Mouse (Mus musculus): ENCODE data around the gene Lmo2. TPM values are rescaled to one million over a fixed set of nuclear protein-coding genes. Genes with fewer than 3 reads are reported as not detected.

Lmo2 gene
- polyA plus RNA-seq (2015; fragmentation: Nextera tagmentation; extraction: Ambion mirVana) = 36.0 and 37.9 TPM in 2 replicates

DNA sequence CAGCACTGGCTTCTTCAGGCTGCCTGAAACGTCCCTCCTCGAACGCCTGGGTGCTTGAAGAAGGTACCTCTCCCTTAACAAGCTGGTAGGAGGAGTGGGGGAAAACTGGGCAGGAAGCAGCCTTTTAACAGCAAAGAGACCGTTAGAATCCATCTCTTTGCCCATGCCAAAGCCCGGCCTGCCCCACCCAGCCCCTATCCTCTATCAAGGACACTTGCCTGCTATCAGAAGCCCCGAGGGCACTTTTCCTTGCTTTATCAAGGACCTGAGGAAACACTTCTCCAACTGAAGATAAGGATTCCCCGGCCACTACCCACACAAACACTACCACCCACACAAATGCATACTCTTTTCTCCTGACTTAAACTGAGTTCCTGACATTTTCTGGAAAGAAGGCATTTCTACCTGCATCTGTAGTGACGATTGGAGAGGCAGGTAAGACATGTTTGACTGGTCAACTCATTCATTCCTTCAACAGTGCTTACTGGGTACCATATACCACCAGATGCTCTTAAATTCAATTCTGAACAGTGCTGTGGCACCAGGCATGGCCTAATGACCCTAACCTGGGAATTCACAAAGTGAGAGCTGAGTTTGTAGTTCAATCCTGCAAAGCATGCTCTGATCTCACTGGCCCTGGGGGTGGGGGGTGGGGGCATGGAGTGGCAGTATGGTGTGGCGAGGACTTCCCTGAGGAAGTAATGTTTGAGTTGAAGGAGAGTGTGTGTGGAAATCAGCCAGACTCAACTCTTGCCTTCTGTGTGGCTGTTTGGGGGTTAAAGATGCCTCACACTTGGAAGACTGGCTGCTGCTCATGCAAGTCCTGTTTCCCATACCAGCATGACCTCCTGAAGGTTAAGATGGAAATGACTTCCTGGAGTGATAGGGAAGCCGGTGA, at the start of gene Lmo2:
TSS of gene Lmo2 (plus strand) at position 338 of the 898 bp plus-strand sequence.
- Histone ChIP-seq H3K4me2 (no peak within 1 kb of the TSS), H3K4me3 (no peak within 1 kb of the TSS), H3K9me3 (no peaks in the 10 kb centered on the region), H3K27me3 (no peaks in the 10 kb centered on the region), H3K36me3 (no peaks in the 10 kb centered on the region), H3K9ac (no peak within 1 kb of the TSS), H3K4me1 (replicated peaks) (no peaks in the 10 kb centered on the region), H3K27ac (replicated peaks) (no peak within 1 kb of the TSS)
- no peak for ATAC-seq (ENCODE audit: low FRiP score, low read depth)
- WGBS = 77% methylated on average over 10 of the region's 10 CpGs

DNA sequence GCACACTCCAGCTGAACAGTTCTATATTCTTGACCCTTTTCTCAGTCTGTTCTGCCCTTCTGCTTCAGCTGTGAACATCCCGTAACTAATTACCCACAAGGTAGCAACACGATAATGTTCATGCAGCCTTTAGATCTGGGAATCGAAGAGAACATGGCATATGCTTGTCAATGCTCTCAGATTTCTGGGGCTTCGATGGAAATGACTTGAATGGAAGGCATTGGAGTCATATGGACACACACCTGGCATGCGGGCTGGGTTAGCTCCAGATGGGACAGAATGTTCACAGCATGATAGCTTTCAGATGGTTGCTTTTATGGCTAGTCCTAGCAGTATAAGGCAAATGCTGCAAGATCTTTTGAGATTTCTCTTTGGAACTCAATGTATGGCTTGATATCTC, 47.2 kb upstream of the Lmo2 start:
- Histone ChIP-seq H3K4me3 (no peak overlapping the region), H3K9me3 (no peaks in the 10 kb centered on the region), H3K4me1 (replicated peaks) (peaks cover 17% of the 10 kb centered on the region), H3K27me3 (no peaks in the 10 kb centered on the region), H3K9ac (no peak overlapping the region), H3K4me2 (no peak overlapping the region), H3K27ac (replicated peaks) (no peak overlapping the region), H3K36me3 (no peaks in the 10 kb centered on the region)
- ATAC-seq (ENCODE audit: low FRiP score, low read depth) = no peak
- WGBS = 74% methylated on average over 5 of the region's 5 CpGs

DNA sequence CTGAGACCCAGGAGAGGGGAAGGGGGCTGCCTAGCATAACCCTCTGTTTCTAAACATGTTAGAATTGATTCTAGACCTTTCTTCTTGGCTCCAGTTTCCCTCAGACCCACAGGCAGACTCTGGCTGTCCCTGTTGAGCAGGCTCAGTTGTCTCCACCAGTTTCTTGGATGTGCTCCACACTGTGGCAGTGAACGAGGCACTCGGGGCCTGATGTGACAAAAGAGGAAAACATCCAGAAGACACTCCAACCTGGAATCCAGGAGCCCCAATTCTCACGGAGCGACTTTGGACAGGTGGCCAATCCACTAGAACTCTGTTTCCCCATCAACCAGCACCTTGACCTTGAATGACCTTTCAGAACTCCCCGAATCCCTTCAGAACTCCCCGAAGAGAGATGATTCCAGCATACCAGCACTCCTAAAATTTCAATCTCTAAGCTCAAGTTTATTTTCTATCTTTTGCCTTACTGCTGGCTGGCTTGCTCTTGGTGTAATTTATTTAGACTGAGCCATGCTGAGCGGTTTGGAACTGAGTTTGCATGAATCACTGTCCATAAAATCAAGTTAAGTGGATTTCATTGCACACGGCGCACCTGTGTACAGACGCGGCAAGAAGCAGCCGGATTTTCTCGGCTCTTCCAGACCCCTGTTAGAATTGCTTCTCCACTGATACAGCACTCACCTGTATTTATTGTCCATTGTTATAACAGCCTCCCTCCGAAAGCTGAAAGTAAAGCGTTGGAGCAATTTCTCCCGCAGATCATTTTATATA, 45.1 kb upstream of the Lmo2 start:
- Histone ChIP-seq H3K9ac (no peak overlapping the region), H3K4me1 (replicated peaks) (peaks cover 6% of the 10 kb centered on the region), H3K36me3 (no peaks in the 10 kb centered on the region), H3K4me2 (no peak overlapping the region), H3K4me3 (no peak overlapping the region), H3K27ac (replicated peaks) (peak overlapping the region; percentile 62; the same call in 1 of the 2 replicates), H3K27me3 (no peaks in the 10 kb centered on the region), H3K9me3 (no peaks in the 10 kb centered on the region)
- peak; percentile 38; the same call in 1 of the 2 replicates for ATAC-seq (ENCODE audit: low FRiP score, low read depth)
- WGBS = 79% methylated on average over 16 of the region's 16 CpGs

DNA sequence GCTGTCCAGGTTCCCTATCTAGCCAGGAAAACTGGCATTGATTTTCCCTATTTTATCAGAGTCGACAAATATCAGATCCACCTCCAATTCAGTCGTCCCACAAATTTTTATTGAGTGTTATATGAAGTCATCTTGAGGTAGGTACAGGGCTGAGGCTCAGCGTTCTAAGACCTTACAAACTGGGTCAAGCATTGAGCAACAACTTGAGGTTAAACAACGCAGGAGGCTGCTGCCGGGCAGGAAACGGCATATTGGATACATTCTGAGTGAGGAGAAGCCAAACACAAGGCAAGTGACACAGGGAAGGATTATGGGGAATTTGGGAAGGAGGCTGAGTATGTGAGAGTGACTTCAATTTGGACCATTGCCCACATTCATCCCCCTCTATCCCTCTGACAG, 44.5 kb upstream of the Lmo2 start:
- H3K4me3 ChIP-seq = no peak overlapping the region
- H3K4me1 ChIP-seq (replicated peaks) = peaks cover 6% of the 10 kb centered on the region
- no peak overlapping the region for H3K4me2 ChIP-seq
- no peaks in the 10 kb centered on the region for H3K27me3 ChIP-seq
- no peaks in the 10 kb centered on the region for H3K9me3 ChIP-seq
- H3K27ac ChIP-seq (replicated peaks) = peak overlapping the region; percentile 62
- no peaks in the 10 kb centered on the region for H3K36me3 ChIP-seq
- 71% methylated on average over 6 of the region's 6 CpGs for WGBS
- H3K9ac ChIP-seq = no peak overlapping the region
- no peak for ATAC-seq (ENCODE audit: low FRiP score, low read depth)

DNA sequence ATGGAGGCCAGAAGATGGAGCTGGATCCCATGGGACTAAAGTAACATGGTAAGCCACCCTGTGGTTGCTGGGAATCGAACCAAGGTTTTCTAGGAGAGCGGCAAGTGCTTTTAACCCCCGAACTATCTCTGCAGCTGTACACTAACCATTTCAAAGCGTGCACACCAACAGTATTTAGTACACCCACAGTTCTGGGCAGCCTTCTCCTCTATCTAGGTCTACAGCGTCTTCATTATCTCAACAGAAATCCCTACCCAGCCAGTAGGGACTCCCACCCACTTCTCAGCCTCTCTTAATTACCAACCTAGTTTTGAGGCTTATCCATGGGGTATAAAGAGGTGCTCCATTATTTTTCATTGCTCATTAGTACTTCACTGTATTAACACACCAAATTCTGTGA, 41.7 kb upstream of the Lmo2 start:
- ATAC-seq (ENCODE audit: low FRiP score, low read depth) = no peak
- no peaks in the 10 kb centered on the region for H3K9me3 ChIP-seq
- no peak overlapping the region for H3K9ac ChIP-seq
- H3K27me3 ChIP-seq = no peaks in the 10 kb centered on the region
- no peak overlapping the region for H3K27ac ChIP-seq (replicated peaks)
- 94% methylated on average over 5 of the region's 5 CpGs for WGBS
- H3K4me3 ChIP-seq = no peak overlapping the region
- peaks cover 6% of the 10 kb centered on the region for H3K4me1 ChIP-seq (replicated peaks)
- H3K4me2 ChIP-seq = no peak overlapping the region
- no peaks in the 10 kb centered on the region for H3K36me3 ChIP-seq

DNA sequence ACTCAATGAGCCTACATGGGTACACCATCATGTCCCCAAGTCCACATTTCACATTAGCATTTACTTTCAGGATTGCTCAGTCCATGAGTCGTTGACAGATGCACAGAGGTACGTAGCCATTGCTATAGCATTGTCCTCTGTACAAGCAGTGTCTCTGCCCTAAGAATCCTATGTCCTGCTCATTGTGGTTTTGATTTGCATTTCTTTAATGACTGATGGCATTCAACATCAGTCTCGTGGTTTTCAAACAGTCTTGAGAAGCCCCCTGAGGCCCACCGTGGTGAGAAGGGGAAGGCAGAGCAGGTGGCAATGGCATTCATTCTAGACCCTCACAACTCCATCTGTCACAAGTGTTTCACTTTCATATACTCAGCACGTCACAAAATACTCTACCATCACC, 40.4 kb upstream of the Lmo2 start:
- no peaks in the 10 kb centered on the region for H3K9me3 ChIP-seq
- no peak overlapping the region for H3K27ac ChIP-seq (replicated peaks)
- no peak overlapping the region for H3K9ac ChIP-seq
- ATAC-seq (ENCODE audit: low FRiP score, low read depth) = no peak
- 59% methylated on average over 5 of the region's 5 CpGs for WGBS
- no peak overlapping the region for H3K4me3 ChIP-seq
- H3K4me2 ChIP-seq = no peak overlapping the region
- no peaks in the 10 kb centered on the region for H3K27me3 ChIP-seq
- H3K36me3 ChIP-seq = no peaks in the 10 kb centered on the region
- H3K4me1 ChIP-seq (replicated peaks) = peaks cover 4% of the 10 kb centered on the region

DNA sequence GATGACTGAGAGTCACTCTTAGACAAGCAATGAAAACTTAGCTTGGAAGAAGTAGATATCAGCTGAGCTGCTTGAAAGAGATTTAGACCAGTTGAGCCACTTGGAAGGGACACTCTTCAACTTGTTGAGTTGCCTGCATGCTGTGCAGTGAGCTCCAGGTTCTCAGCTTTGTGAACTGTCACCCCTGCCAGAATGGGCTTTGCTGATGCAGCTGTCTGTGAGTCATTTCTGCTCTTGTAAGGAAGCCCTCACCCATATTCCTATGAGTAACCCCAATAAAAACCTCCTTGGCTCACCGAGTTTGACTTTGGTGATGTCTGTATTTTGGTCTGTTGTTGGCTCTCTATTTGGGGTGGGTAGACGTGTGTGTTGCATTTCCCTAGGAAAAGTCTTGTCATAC, 39.4 kb upstream of the Lmo2 start:
- no peak overlapping the region for H3K4me2 ChIP-seq
- WGBS = 91% methylated on average over 2 of the region's 2 CpGs

DNA sequence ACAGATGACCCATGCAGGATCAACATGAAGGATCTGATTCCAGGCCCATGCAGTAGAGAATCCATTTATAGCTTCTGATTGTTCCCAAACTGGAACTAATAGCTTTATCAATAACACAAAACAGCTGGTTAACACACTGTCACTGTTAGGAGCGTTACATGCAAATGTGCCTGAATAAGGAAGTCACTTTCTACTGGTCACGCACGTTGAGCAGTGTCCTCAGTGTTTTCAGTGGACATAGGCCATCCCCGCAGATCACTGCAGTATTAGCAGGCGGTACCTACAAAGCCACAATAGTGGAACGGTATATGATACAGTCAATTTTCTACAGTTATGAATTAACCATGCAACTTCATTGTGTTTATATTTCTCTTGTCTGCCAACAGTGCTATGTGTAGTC, 38.3 kb upstream of the Lmo2 start:
- H3K4me2 ChIP-seq = no peak overlapping the region
- H3K27ac ChIP-seq (replicated peaks) = no peak overlapping the region
- 64% methylated on average over 6 of the region's 6 CpGs for WGBS
- no peaks in the 10 kb centered on the region for H3K9me3 ChIP-seq
- no peak for ATAC-seq (ENCODE audit: low FRiP score, low read depth)
- H3K4me1 ChIP-seq (replicated peaks) = no peaks in the 10 kb centered on the region
- no peak overlapping the region for H3K4me3 ChIP-seq
- no peaks in the 10 kb centered on the region for H3K36me3 ChIP-seq
- no peak overlapping the region for H3K9ac ChIP-seq
- no peaks in the 10 kb centered on the region for H3K27me3 ChIP-seq

More for the DNA sequence above, 39.4 kb upstream of the Lmo2 start:
- no peak overlapping the region for H3K4me3 ChIP-seq
- no peaks in the 10 kb centered on the region for H3K9me3 ChIP-seq
- no peaks in the 10 kb centered on the region; the same call in 1 of the 2 replicates for H3K4me1 ChIP-seq (replicated peaks)
- no peaks in the 10 kb centered on the region for H3K27me3 ChIP-seq
- no peak for ATAC-seq (ENCODE audit: low FRiP score, low read depth)
- H3K27ac ChIP-seq (replicated peaks) = no peak overlapping the region
- H3K36me3 ChIP-seq = no peaks in the 10 kb centered on the region
- no peak overlapping the region for H3K9ac ChIP-seq

DNA sequence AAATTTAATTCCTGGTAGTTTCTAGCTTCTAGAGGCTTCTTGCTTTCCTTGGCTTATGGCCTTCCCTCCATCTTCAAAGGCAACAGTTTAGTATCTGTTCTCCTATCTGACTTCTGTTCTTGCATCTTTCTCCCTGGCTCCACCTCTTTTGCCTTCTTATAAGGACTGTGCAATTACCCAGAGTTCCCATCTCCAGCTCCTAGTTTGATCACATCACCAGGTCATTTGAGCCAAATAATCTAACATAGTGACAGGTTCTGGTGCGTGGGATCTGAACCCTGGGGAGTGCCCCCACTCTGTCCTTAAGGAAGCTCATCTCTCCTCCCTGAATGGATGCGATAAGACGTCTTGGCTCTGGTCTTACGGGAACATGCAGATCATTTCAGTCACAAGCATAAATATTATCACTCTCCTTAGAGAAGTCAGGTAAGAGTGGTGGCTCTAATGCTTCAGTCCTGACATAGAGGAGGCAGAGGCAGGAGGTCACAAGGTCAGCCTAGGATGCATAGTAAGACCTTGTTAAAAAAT, 31.1 kb upstream of the Lmo2 start:
- no peak overlapping the region for H3K4me3 ChIP-seq
- no peak for ATAC-seq (ENCODE audit: low FRiP score, low read depth)
- H3K4me1 ChIP-seq (replicated peaks) = peaks cover 34% of the 10 kb centered on the region
- no peaks in the 10 kb centered on the region for H3K36me3 ChIP-seq
- no peaks in the 10 kb centered on the region for H3K27me3 ChIP-seq
- no peaks in the 10 kb centered on the region for H3K9me3 ChIP-seq
- WGBS = 78% methylated on average over 4 of the region's 4 CpGs
- H3K4me2 ChIP-seq = no peak overlapping the region
- H3K9ac ChIP-seq = no peak overlapping the region
- no peak overlapping the region for H3K27ac ChIP-seq (replicated peaks)

DNA sequence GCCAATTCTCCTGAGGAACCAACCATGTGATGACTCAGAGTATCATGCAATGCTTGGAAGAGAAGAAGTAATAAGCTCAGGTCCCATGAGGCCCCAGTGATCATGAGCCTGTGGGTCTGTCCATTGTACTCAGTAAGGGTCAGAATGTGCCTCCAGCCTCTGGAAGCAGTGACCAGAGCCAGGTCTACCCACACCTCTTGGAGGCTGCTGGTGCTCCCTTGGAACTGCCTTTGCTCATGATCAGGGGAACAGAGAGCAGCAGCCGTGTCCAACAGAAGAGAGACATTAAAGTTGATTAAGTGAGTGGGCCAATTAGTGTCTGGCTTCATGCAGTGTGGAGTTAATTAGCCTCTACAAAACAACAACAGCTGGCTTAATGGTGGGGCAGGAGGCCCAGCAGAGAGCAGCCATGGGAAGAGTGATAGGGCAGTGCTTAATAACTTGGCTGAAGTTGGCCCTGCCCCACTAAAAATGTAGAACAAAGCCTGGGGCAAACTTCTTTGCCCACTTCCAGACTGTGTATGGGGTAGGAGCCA, 30.1 kb upstream of the Lmo2 start:
- H3K27me3 ChIP-seq = no peaks in the 10 kb centered on the region
- H3K4me1 ChIP-seq (replicated peaks) = peaks cover 34% of the 10 kb centered on the region
- no peak overlapping the region for H3K9ac ChIP-seq
- peak; percentile 81 for ATAC-seq (ENCODE audit: low FRiP score, low read depth)
- no peak overlapping the region for H3K4me2 ChIP-seq
- H3K4me3 ChIP-seq = no peak overlapping the region
- 32% methylated on average over 1 of the region's 1 CpGs for WGBS
- no peaks in the 10 kb centered on the region for H3K36me3 ChIP-seq
- no peak overlapping the region for H3K27ac ChIP-seq (replicated peaks)
- no peaks in the 10 kb centered on the region for H3K9me3 ChIP-seq

DNA sequence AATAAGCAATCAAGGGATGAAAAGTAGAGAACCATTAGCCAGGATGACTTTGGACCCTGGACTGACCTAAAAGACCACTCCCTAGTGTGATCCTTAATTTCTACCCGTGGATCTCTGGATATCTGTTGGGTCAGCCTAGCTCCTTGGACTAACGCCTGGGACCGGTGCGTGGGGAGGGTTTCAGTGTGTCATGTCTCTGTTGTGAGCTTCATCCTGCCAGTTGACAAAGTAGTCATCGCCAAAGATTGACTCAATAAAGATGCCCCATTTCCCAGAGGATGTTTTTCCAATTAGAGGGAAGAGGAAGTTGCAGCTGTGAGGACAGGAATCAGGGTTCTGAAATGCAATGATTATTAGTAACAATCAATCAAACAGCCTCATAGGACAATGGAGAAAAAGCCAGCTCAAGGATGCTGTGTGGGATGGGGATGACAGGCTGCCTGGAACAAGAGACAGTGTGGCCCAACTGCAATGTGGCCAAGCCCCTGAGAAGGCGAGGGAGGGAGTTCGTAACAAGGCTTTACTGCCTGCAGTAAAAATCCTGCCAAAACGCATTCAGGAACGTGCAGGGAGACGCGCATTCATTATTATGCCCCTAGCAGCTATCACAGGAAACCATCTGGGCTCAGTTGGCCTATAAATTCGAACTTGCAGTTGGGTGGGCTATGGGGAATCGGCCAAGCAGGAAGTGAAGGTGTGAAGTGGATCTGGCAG, 27.3 kb upstream of the Lmo2 start:
- 34% methylated on average over 13 of the region's 13 CpGs for WGBS
- H3K4me2 ChIP-seq = no peak overlapping the region
- H3K27me3 ChIP-seq = no peaks in the 10 kb centered on the region
- no peak for ATAC-seq (ENCODE audit: low FRiP score, low read depth)
- no peaks in the 10 kb centered on the region for H3K36me3 ChIP-seq
- H3K4me3 ChIP-seq = no peak overlapping the region
- no peak overlapping the region for H3K9ac ChIP-seq
- H3K9me3 ChIP-seq = no peaks in the 10 kb centered on the region
- H3K27ac ChIP-seq (replicated peaks) = no peak overlapping the region
- peaks cover 34% of the 10 kb centered on the region for H3K4me1 ChIP-seq (replicated peaks)

All from hindbrain, embryonic 15.5 days (tissue).